Mouse (Mus musculus) heart, adult 2 months (tissue): ENCODE results near the gene Car7. TPM values are rescaled to one million over a fixed set of nuclear protein-coding genes. Genes with fewer than 3 reads are reported as not detected.

ENCODE experiments used
- DNase-seq, 2 experiments: peaks; one replicate each; pipeline ENCODE4 v3.0.0; 2021
- H3K27ac ChIP-seq: fragments of 200-600 bp; 2 replicates; pipeline ENCODE4 v1.8.1; 2022
- H3K27me3 ChIP-seq: fragments of 200-500 bp; 2 replicates; pipeline ENCODE4 v1.6.1; 2012; ENCODE audit warnings: mild to moderate bottlenecking, low read length, inconsistent platforms, mixed read lengths; ENCODE audit not compliant: control insufficient read depth, insufficient read depth
- H3K36me3 ChIP-seq: fragments of 200-500 bp; 2 replicates; pipeline ENCODE4 v1.6.1; 2012; ENCODE audit warnings: low read length, inconsistent platforms; ENCODE audit not compliant: control insufficient read depth, insufficient read depth
- H3K4me1 ChIP-seq: fragments of 200-500 bp; 2 replicates; pipeline ENCODE4 v1.6.1; 2011; ENCODE audit warnings: low read length; ENCODE audit not compliant: control insufficient read depth, insufficient read depth
- H3K4me3 ChIP-seq: fragments of 200-600 bp; 2 replicates; pipeline ENCODE4 v1.8.1; 2022
- H3K79me2 ChIP-seq: fragments of 200-500 bp; replicated peaks from 2 replicates; pipeline ENCODE4 v1.6.1; 2012; ENCODE audit warnings: mild to moderate bottlenecking, inconsistent platforms, low read length, moderate library complexity, mixed read lengths; ENCODE audit not compliant: control insufficient read depth, insufficient read depth
- H3K9ac ChIP-seq: fragments of 200-500 bp; 2 replicates; pipeline ENCODE4 v1.6.1; 2012; ENCODE audit warnings: low read depth, mild to moderate bottlenecking, control low read depth, inconsistent platforms, low read length, mixed read lengths
- CTCF ChIP-seq: fragments of 200-600 bp; IDR thresholded peaks from 2 replicates; pipeline ENCODE4 v1.8.1; 2022; ENCODE audit warnings: antibody characterized with exemption, mild to moderate bottlenecking, moderate library complexity
- EP300 ChIP-seq: fragments of 200-500 bp; IDR thresholded peaks from 2 replicates; pipeline ENCODE4 v1.6.1; 2011; ENCODE audit warnings: low read depth, low read length, control low read depth; ENCODE audit not compliant: insufficient read depth
- POLR2A ChIP-seq: fragments of 200-500 bp; IDR thresholded peaks from 2 replicates; pipeline ENCODE4 v1.6.1; 2011; ENCODE audit warnings: mild to moderate bottlenecking, low read depth, low read length, control low read depth; ENCODE audit not compliant: insufficient read depth
- WGBS: fragments of 180-500 bp; shearing (Covaris S2); methylation state at CpG from one replicate; pipeline ENCODE4 v1.1.7; 2018; 5-methylcytosine and 5-hydroxymethylcytosine counted together
- intact Hi-C: fragments of 180-260 bp; cut with DNase I; formaldehyde crosslinking; loops from one replicate; pipeline ENCODE4 v1.15.1; 2025
- polyA plus RNA-seq: library from polyadenylated mRNA; depleted of rRNA; stranded (reverse); fragments of >200 nt; gene quantifications from 2 replicates; pipeline ENCODE4 v1.2.3, GENCODE M21; 2012
- total RNA-seq, 2 experiments: library from RNA; stranded (reverse); gene quantifications; 2 replicates each; pipeline ENCODE4 v1.2.3; 2021

Car7 gene
- total and polyA plus RNA-seq, 3 experiments, result 2.0 to 9.3 (median 2.9) TPM

GRCm38 (mm10) chr8:104557226-104557625 lies 22.7 kb downstream of the Car7 start:
- Histone ChIP-seq H3K27ac (no peak overlapping the region), H3K79me2 (no peaks in the 10 kb centered on the region), H3K4me1 (peaks cover 3% of the 10 kb centered on the region), H3K9ac (no peak overlapping the region), H3K4me3 (no peak overlapping the region), H3K27me3 (no peaks in the 10 kb centered on the region), H3K36me3 (no peaks in the 10 kb centered on the region)
- intact Hi-C loops, result no loop called here
- no peak for TF ChIP-seq EP300
- no peak for TF ChIP-seq CTCF
- no peak for TF ChIP-seq POLR2A
- DNase-seq, result no peak
- WGBS, result 70% methylated on average over 7 of the region's 7 CpGs

- TF ChIP-seq EP300 (no peak), POLR2A (no peak), CTCF (no peak)
- Histone ChIP-seq H3K27me3 (no peaks in the 10 kb centered on the region), H3K27ac (no peak overlapping the region), H3K4me3 (no peak overlapping the region), H3K4me1 (peaks cover 1% of the 10 kb centered on the region; the same call in 1 of the 2 replicates), H3K36me3 (no peaks in the 10 kb centered on the region), H3K79me2 (no peaks in the 10 kb centered on the region), H3K9ac (no peak overlapping the region)
- intact Hi-C loops, result loop anchor here (10.0 kb wide), 1 partner anchor 456 kb away; the partner anchor contains the start of gene Cdh5
- DNase-seq, result no peak
These were observed 26.2 kb downstream of the Car7 start for GRCm38 (mm10) chr8:104560731-104561130.

GRCm38 (mm10) chr8:104564633-104565456 lies 30.4 kb downstream of the Car7 start:
- Histone ChIP-seq H3K36me3 (no peaks in the 10 kb centered on the region), H3K9ac (no peak overlapping the region), H3K4me1 (peaks cover 1% of the 10 kb centered on the region; the same call in 1 of the 2 replicates), H3K27ac (no peak overlapping the region), H3K79me2 (no peaks in the 10 kb centered on the region), H3K4me3 (no peak overlapping the region), H3K27me3 (no peaks in the 10 kb centered on the region)
- WGBS, result 14% methylated on average over 22 of the region's 22 CpGs
- peak; percentile 85 to 86 for DNase-seq
- intact Hi-C loops, result loop anchor here (1.0 to 10.0 kb wide), 2 partner anchors 31 to 460 kb away; partner anchors contain the start of genes Car7, Cdh5 and Nae1
- TF ChIP-seq CTCF (peak; percentile 77), POLR2A (no peak), EP300 (peak; percentile 92)

- peaks cover 1% of the 10 kb centered on the region; the same call in 1 of the 2 replicates for H3K4me1 ChIP-seq
- H3K9ac ChIP-seq, result no peak overlapping the region
- no peaks in the 10 kb centered on the region for H3K36me3 ChIP-seq
- WGBS, result 91% methylated on average over 5 of the region's 5 CpGs
- DNase-seq, result no peak
- H3K79me2 ChIP-seq, result no peaks in the 10 kb centered on the region
- TF ChIP-seq POLR2A, result no peak
- TF ChIP-seq EP300, result no peak
- H3K4me3 ChIP-seq, result no peak overlapping the region
- intact Hi-C loops, result loop anchor here (1.0 to 10.0 kb wide), 2 partner anchors 31 to 461 kb away; partner anchors contain the start of genes Car7, Cdh5 and Nae1
- H3K27me3 ChIP-seq, result no peaks in the 10 kb centered on the region
- no peak overlapping the region for H3K27ac ChIP-seq
These were observed 30.9 kb downstream of the Car7 start for GRCm38 (mm10) chr8:104565457-104565798.

GRCm38 (mm10) chr8:104569559-104569958 lies 35.1 kb downstream of the Car7 start:
- peaks cover 1% of the 10 kb centered on the region; the same call in 1 of the 2 replicates for H3K4me1 ChIP-seq
- H3K27me3 ChIP-seq, result no peaks in the 10 kb centered on the region
- H3K79me2 ChIP-seq, result no peaks in the 10 kb centered on the region
- intact Hi-C loops, result loop anchor here (10.0 kb wide), 1 partner anchor 465 kb away; the partner anchor contains the start of gene Cdh5
- no peak overlapping the region for H3K9ac ChIP-seq
- peak; percentile 29 to 39 for DNase-seq
- peak overlapping the region; percentile 23 for H3K27ac ChIP-seq
- H3K4me3 ChIP-seq, result no peak overlapping the region
- TF ChIP-seq CTCF, result peak; percentile 72
- TF ChIP-seq POLR2A, result no peak
- no peaks in the 10 kb centered on the region for H3K36me3 ChIP-seq
- 20% methylated on average over 1 of the region's 1 CpGs for WGBS
